Mouse (Mus musculus) forebrain, embryonic 10.5 days (tissue): ENCODE measurements at regions not wholly inside any gene's neighbourhood (a gene's known extent, or its start where the extent isn't known, plus 50 kb on each side); places are given as distances from the start of the nearest gene placed in this dataset.

Experiments
- DNase-seq: peaks from one replicate; pipeline ENCODE4 v3.0.0-alpha.2; 2017; ENCODE audit warnings: low spot score; ENCODE audit errors: extremely low spot score
- H3K27ac ChIP-seq: fragments of 300-500 bp; sonication (generic); 2 replicates; pipeline ENCODE4 v1.5.1; 2016; ENCODE audit warnings: mild to moderate bottlenecking
- H3K27me3 ChIP-seq: fragments of 300-500 bp; sonication (generic); 2 replicates; pipeline ENCODE4 v1.6.1; 2016; ENCODE audit warnings: mild to moderate bottlenecking; ENCODE audit not compliant: poor library complexity, severe bottlenecking
- H3K36me3 ChIP-seq: fragments of 300-500 bp; sonication (generic); replicated peaks from 2 replicates; pipeline ENCODE4 v1.6.1; 2016; ENCODE audit warnings: mild to moderate bottlenecking, moderate library complexity
- H3K4me1 ChIP-seq: fragments of 300-500 bp; sonication (generic); 2 replicates; pipeline ENCODE4 v1.6.1; 2016
- H3K4me3 ChIP-seq: fragments of 300-500 bp; sonication (generic); 2 replicates; pipeline ENCODE4 v1.5.1; 2016; ENCODE audit warnings: mild to moderate bottlenecking, moderate library complexity
- H3K9me3 ChIP-seq: fragments of 300-500 bp; sonication (generic); 2 replicates; pipeline ENCODE4 v1.6.1; 2016; ENCODE audit warnings: mild to moderate bottlenecking, moderate library complexity
- WGBS: fragments of 180-500 bp; shearing (Covaris S2); methylation state at CpG from one replicate; pipeline ENCODE4 v1.1.7; 2016; 5-methylcytosine and 5-hydroxymethylcytosine counted together

GRCm38 (mm10) chr13:71690069-71690817 is 273.3 kb downstream of the Irx1 start:
- Histone ChIP-seq H3K36me3 (no peaks in the 10 kb centered on the region), H3K27ac (no peak overlapping the region), H3K4me1 (peaks cover 16% of the 10 kb centered on the region), H3K4me3 (peak overlapping the region; percentile 30; the same call in 1 of the 2 replicates), H3K27me3 (peaks cover 9% of the 10 kb centered on the region; the same call in 1 of the 2 replicates), H3K9me3 (no peaks in the 10 kb centered on the region)
- WGBS, result 26% methylated on average over 20 of the region's 20 CpGs
- no peak for DNase-seq

DNA sequence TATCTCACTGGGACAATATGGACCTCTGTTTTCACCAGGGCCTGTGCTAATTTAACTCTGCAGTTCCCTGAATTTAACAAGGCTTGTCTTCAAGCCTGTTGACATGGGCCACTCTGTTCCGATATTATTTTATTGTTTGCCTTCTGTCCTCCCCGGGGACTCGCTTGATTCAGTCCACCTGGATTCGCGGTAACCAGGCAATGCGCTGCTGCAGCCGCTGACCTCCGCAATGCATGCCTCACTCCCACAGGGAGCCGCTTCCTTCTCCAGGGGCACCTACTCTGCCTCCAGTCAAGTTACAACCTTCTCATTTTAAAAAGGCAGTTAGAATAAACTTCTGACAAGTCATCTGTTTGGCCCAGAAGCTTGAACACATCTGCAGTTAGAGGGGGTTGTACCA is 274.3 kb downstream of the Irx1 start:
- Histone ChIP-seq H3K27ac (no peak overlapping the region), H3K36me3 (no peaks in the 10 kb centered on the region), H3K4me1 (peaks cover 16% of the 10 kb centered on the region), H3K4me3 (no peak overlapping the region), H3K9me3 (no peaks in the 10 kb centered on the region), H3K27me3 (peaks cover 9% of the 10 kb centered on the region; the same call in 1 of the 2 replicates)
- DNase-seq, result no peak
- WGBS, result 45% methylated on average over 9 of the region's 9 CpGs

- DNase-seq, result no peak
- Histone ChIP-seq H3K4me3 (no peak overlapping the region), H3K4me1 (no peaks in the 10 kb centered on the region), H3K36me3 (no peaks in the 10 kb centered on the region), H3K9me3 (no peaks in the 10 kb centered on the region), H3K27ac (no peak overlapping the region), H3K27me3 (no peaks in the 10 kb centered on the region)
- 84% methylated on average over 10 of the region's 10 CpGs for WGBS
These were observed 287.4 kb downstream of the Irx1 start for GRCm38 (mm10) chr13:71676081-71676624.

DNA sequence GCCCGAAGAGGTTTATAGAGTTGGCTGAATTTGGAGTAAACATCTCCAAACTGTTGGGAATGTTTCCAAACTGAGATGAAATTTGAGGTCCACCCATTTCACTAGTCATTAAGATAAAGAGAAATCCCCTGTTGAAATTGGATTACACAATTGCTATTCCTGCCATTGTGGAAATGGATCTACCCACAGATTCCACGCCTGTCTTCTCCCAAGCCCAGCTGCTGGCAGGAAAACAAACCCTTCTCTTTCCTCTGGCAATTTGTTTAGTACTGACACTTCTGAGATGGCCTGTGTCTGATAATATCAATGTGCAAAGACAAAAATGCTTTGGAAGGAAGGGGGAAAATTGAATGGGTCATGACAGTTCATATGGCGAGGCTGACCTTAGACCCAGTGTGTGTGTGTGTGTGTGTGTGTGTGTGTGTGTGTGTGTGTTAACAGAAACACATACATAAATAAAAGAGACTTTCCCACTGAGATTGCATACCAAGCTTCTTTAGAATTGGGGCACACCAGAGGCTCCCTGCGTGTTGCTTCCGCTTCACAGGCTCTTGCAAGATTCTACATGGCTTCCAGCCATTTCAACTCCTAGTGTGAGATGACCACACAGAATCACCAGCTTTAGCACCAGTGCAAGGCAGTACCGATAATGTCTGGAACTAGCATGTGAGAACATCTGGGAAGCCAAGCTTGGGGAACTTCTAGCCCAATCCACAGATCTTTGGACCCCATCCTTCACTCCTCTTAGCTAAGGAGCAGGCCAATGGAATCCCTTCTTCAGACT is 293.4 kb downstream of the Irx1 start:
- Histone ChIP-seq H3K36me3 (no peaks in the 10 kb centered on the region), H3K27ac (no peak overlapping the region), H3K4me3 (no peak overlapping the region), H3K4me1 (no peaks in the 10 kb centered on the region), H3K9me3 (no peaks in the 10 kb centered on the region), H3K27me3 (no peaks in the 10 kb centered on the region)
- 89% methylated on average over 6 of the region's 6 CpGs for WGBS
- DNase-seq, result no peak

GRCm38 (mm10) chr13:71668256-71668655 is 295.3 kb downstream of the Irx1 start:
- H3K27me3 ChIP-seq, result no peaks in the 10 kb centered on the region
- no peak for DNase-seq
- H3K36me3 ChIP-seq, result no peaks in the 10 kb centered on the region
- no peaks in the 10 kb centered on the region for H3K4me1 ChIP-seq
- no peaks in the 10 kb centered on the region for H3K9me3 ChIP-seq
- H3K4me3 ChIP-seq, result no peak overlapping the region
- H3K27ac ChIP-seq, result no peak overlapping the region
- WGBS, result 90% methylated on average over 2 of the region's 2 CpGs

- WGBS, result 80% methylated on average over 7 of the region's 7 CpGs
- no peak overlapping the region for H3K27ac ChIP-seq
- DNase-seq, result no peak
These were observed 298.2 kb downstream of the Irx1 start for GRCm38 (mm10) chr13:71665221-71665916.

DNA sequence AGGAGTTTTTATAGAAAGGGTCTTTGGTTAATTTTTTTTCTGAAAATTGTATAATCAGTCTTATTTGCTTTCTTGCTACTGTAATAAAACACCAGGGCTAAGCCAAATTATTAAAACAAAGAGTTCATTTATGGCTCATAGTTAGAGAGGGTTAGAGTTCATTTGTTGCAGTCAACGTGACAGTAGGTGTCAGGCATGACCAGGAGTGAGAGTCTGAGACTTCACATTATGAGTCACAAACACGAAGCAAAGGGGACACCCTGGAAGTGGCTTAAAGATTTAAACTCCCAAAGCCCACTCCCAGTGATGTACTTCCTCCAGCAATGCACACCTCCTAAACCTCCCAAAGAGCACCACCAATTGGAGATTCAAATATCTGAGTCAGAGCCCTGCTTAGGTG is 305.6 kb downstream of the Irx1 start:
- H3K27ac ChIP-seq, result no peak overlapping the region
- no peak overlapping the region for H3K4me3 ChIP-seq
- H3K27me3 ChIP-seq, result no peaks in the 10 kb centered on the region
- DNase-seq, result no peak
- H3K9me3 ChIP-seq, result no peaks in the 10 kb centered on the region
- no peaks in the 10 kb centered on the region for H3K36me3 ChIP-seq
- 86% methylated on average over 2 of the region's 2 CpGs for WGBS
- no peaks in the 10 kb centered on the region for H3K4me1 ChIP-seq

More at GRCm38 (mm10) chr13:71665221-71665916, 298.2 kb downstream of the Irx1 start:
- Histone ChIP-seq H3K36me3 (no peaks in the 10 kb centered on the region), H3K4me1 (no peaks in the 10 kb centered on the region), H3K9me3 (no peaks in the 10 kb centered on the region), H3K4me3 (no peak overlapping the region), H3K27me3 (no peaks in the 10 kb centered on the region)

- Histone ChIP-seq H3K27ac (no peak overlapping the region), H3K4me3 (no peak overlapping the region), H3K9me3 (no peaks in the 10 kb centered on the region), H3K27me3 (no peaks in the 10 kb centered on the region), H3K4me1 (peaks cover 10% of the 10 kb centered on the region), H3K36me3 (no peaks in the 10 kb centered on the region)
- 83% methylated on average over 6 of the region's 6 CpGs for WGBS
- DNase-seq, result no peak
These were observed 309.5 kb downstream of the Irx1 start for GRCm38 (mm10) chr13:71653939-71654467.

- Histone ChIP-seq H3K36me3 (no peaks in the 10 kb centered on the region), H3K9me3 (no peaks in the 10 kb centered on the region), H3K27ac (no peak overlapping the region), H3K27me3 (no peaks in the 10 kb centered on the region), H3K4me3 (no peak overlapping the region), H3K4me1 (peaks cover 11% of the 10 kb centered on the region)
- 83% methylated on average over 8 of the region's 8 CpGs for WGBS
- no peak for DNase-seq
These were observed 310.1 kb downstream of the Irx1 start for GRCm38 (mm10) chr13:71653212-71653938.

DNA sequence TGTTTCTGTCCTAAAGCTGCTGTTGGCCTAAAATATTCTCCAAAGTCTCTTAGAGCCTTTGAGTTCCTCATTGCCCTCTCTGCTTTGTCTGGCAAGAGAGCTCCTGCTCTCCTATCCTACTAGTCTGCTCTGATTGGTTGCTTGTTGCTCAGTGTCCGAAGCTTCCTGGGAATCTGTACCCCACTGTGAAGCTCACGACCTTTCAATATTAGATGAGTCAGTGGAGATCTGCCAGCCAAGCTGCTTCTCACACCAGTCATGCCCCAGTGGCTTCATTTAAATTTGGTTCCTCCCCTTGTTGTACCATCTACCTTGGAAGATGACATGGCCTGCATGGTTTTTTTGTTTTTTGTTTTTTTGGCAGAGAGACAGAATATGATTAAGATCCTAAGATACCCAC is 313.6 kb downstream of the Irx1 start:
- DNase-seq, result no peak
- Histone ChIP-seq H3K36me3 (no peaks in the 10 kb centered on the region), H3K4me3 (no peak overlapping the region), H3K27me3 (no peaks in the 10 kb centered on the region), H3K4me1 (peaks cover 11% of the 10 kb centered on the region), H3K9me3 (no peaks in the 10 kb centered on the region), H3K27ac (no peak overlapping the region)
- WGBS, result 14% methylated on average over 2 of the region's 2 CpGs

DNA sequence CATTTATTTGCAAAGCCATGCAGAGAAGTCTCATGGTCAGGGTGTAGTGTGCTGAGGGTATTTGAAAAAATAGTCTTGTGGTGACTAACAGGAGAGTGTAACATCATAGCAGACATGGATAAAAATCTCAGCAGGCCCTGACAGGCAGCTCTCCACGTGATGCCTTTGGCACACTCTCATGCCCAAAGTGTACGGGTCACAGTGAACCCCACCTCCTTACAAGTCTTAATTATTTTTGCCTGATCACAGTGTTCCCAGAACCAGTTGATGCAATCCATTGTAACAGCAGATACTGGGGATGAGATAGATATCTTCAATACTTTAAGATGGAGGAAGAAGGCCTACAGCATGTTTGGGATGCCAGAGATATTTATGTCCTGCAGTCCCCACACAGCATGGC is 314.5 kb downstream of the Irx1 start:
- DNase-seq, result no peak
- peaks cover 11% of the 10 kb centered on the region for H3K4me1 ChIP-seq
- no peaks in the 10 kb centered on the region for H3K36me3 ChIP-seq
- no peak overlapping the region for H3K27ac ChIP-seq
- no peaks in the 10 kb centered on the region for H3K27me3 ChIP-seq
- no peaks in the 10 kb centered on the region for H3K9me3 ChIP-seq
- no peak overlapping the region for H3K4me3 ChIP-seq
- WGBS, result 85% methylated on average over 2 of the region's 2 CpGs

- Histone ChIP-seq H3K27me3 (peaks cover 26% of the 10 kb centered on the region), H3K9me3 (no peaks in the 10 kb centered on the region), H3K4me3 (no peak overlapping the region), H3K36me3 (no peaks in the 10 kb centered on the region), H3K27ac (no peak overlapping the region), H3K4me1 (no peaks in the 10 kb centered on the region)
- 62% methylated on average over 2 of the region's 2 CpGs for WGBS
- no peak for DNase-seq
These were observed 332.1 kb downstream of the Irx1 start for GRCm38 (mm10) chr13:71631447-71631846.
